Mouse (Mus musculus): ENCODE results near the gene Nup160. TPM values are rescaled to one million over a fixed set of nuclear protein-coding genes. Genes with fewer than 3 reads are reported as not detected.

The Nup160 gene
- total and polyA plus RNA-seq, 2 experiments from 2014 or later: 10.9 to 21.6 TPM

GRCm38 (mm10) chr2:90649965-90650364, 27.1 kb upstream of the Nup160 start:
- WGBS: 64% methylated on average over 4 of the region's 4 CpGs
- no peaks in the 10 kb centered on the region for H3K4me1 ChIP-seq (ENCODE audit: insufficient read depth)
- H3K27me3 ChIP-seq (ENCODE audit: insufficient read depth, low read length): no peaks in the 10 kb centered on the region
- no peak overlapping the region for H3K9ac ChIP-seq
- H3K27ac ChIP-seq (ENCODE audit: low read depth, low read length): no peak overlapping the region
- DNase-seq: no peak
- no peak for ATAC-seq
- H3K4me3 ChIP-seq (ENCODE audit: low read depth, low read length): no peak overlapping the region
- no peaks in the 10 kb centered on the region for H3K36me3 ChIP-seq (ENCODE audit: insufficient read depth)
- TF ChIP-seq CTCF (IDR thresholded peaks at IDR 0.05; ENCODE audit: low read depth): no peak
- H3K9me3 ChIP-seq (ENCODE audit: low read length): no peaks in the 10 kb centered on the region
- H3K4me2 ChIP-seq (ENCODE audit: low read depth): no peak overlapping the region

GRCm38 (mm10) chr2:90652101-90652500, 24.9 kb upstream of the Nup160 start:
- DNase-seq: no peak
- Histone ChIP-seq H3K4me1 (ENCODE audit: insufficient read depth) (no peaks in the 10 kb centered on the region), H3K27ac (ENCODE audit: low read depth, low read length) (no peak overlapping the region), H3K27me3 (ENCODE audit: insufficient read depth, low read length) (no peaks in the 10 kb centered on the region), H3K36me3 (ENCODE audit: insufficient read depth) (no peaks in the 10 kb centered on the region), H3K4me3 (ENCODE audit: low read depth, low read length) (no peak overlapping the region), H3K9me3 (ENCODE audit: low read length) (no peaks in the 10 kb centered on the region), H3K9ac (no peak overlapping the region), H3K4me2 (ENCODE audit: low read depth) (no peak overlapping the region)
- 81% methylated on average over 9 of the region's 10 CpGs for WGBS
- no peak for TF ChIP-seq CTCF (IDR thresholded peaks at IDR 0.05; ENCODE audit: low read depth)
- ATAC-seq: no peak

DNA sequence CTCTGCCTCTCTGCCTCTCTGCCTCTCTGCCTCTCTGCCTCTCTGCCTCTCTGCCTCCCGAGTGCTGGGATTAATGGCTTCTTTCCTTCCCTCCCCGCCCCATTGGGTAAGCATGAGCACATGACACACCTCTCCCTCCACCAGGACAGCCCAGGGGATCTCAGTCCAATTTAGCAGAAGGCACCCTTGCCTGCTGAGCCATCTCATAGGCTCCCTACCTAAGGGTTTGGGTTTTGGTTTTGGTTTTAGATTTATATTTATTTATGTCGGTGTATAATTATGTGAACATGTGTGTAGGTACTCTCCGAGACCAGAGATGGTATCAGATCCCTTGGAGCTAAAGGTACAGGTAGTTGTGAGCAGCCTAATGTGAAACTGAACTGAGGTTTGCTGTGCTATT, 24.0 kb upstream of the Nup160 start:
- H3K4me1 ChIP-seq (ENCODE audit: insufficient read depth): no peaks in the 10 kb centered on the region
- H3K4me2 ChIP-seq (ENCODE audit: low read depth): no peak overlapping the region
- DNase-seq: no peak
- no peaks in the 10 kb centered on the region for H3K9me3 ChIP-seq (ENCODE audit: low read length)
- H3K36me3 ChIP-seq (ENCODE audit: insufficient read depth): no peaks in the 10 kb centered on the region
- WGBS: 74% methylated on average over 4 of the region's 4 CpGs
- no peak overlapping the region for H3K27ac ChIP-seq (ENCODE audit: low read depth, low read length)
- ATAC-seq: no peak
- H3K9ac ChIP-seq: no peak overlapping the region
- H3K4me3 ChIP-seq (ENCODE audit: low read depth, low read length): no peak overlapping the region
- TF ChIP-seq CTCF (IDR thresholded peaks at IDR 0.05; ENCODE audit: low read depth): no peak
- no peaks in the 10 kb centered on the region for H3K27me3 ChIP-seq (ENCODE audit: insufficient read depth, low read length)

DNA sequence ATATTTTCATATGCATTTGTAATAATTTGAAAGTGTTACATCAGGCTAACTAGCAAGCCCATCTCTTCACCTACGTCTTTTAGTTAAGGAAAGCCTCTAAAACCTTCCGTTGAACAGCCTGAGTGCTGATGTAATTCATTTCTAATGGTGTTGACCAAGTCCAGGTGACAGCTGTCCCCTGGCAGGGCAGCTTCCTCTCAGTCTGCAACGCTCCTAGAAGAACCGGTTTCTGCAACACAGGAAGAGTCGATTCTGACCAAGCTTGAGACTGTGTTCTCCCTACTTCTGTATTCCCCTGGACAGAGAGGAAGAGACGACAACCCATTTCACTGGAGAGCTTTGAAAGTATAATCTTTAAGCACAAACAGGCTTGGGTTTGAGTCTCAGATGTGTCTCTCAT, 21.6 kb upstream of the Nup160 start:
- no peak for DNase-seq
- no peaks in the 10 kb centered on the region for H3K9me3 ChIP-seq (ENCODE audit: low read length)
- no peak for ATAC-seq
- no peaks in the 10 kb centered on the region for H3K36me3 ChIP-seq (ENCODE audit: insufficient read depth)
- H3K4me3 ChIP-seq (ENCODE audit: low read depth, low read length): no peak overlapping the region
- H3K9ac ChIP-seq: no peak overlapping the region
- WGBS: 86% methylated on average over 6 of the region's 6 CpGs
- no peaks in the 10 kb centered on the region for H3K27me3 ChIP-seq (ENCODE audit: insufficient read depth, low read length)
- no peaks in the 10 kb centered on the region for H3K4me1 ChIP-seq (ENCODE audit: insufficient read depth)
- TF ChIP-seq CTCF (IDR thresholded peaks at IDR 0.05; ENCODE audit: low read depth): no peak
- no peak overlapping the region for H3K4me2 ChIP-seq (ENCODE audit: low read depth)
- no peak overlapping the region for H3K27ac ChIP-seq (ENCODE audit: low read depth, low read length)

GRCm38 (mm10) chr2:90658613-90659012, 18.4 kb upstream of the Nup160 start:
- Histone ChIP-seq H3K27me3 (ENCODE audit: insufficient read depth, low read length) (no peaks in the 10 kb centered on the region), H3K4me3 (ENCODE audit: low read depth, low read length) (no peak overlapping the region), H3K4me2 (ENCODE audit: low read depth) (no peak overlapping the region), H3K4me1 (ENCODE audit: insufficient read depth) (no peaks in the 10 kb centered on the region), H3K36me3 (ENCODE audit: insufficient read depth) (no peaks in the 10 kb centered on the region), H3K27ac (ENCODE audit: low read depth, low read length) (no peak overlapping the region), H3K9ac (no peak overlapping the region), H3K9me3 (ENCODE audit: low read length) (no peaks in the 10 kb centered on the region)
- DNase-seq: no peak
- 72% methylated on average over 4 of the region's 4 CpGs for WGBS
- no peak for ATAC-seq
- TF ChIP-seq CTCF (IDR thresholded peaks at IDR 0.05; ENCODE audit: low read depth): no peak

DNA sequence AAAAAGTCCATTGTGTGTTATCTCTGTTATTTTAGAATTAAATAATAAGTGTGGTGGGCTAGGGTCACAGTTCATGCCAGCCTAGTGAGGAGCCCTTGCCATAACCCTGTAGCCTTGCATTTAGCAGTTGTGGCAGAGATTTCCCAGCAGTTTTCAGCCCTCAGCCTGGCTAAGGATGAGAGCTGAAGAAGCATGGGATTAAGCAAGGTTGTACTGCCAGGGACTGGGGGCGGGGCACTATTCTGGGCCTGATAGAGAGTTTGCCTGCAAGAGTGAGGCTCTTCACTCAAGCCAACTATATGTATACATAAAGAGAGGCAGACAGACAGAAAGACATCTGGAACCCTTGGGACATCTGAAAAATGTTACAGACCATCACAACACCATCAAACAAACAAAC, 18.0 kb upstream of the Nup160 start:
- H3K4me1 ChIP-seq (ENCODE audit: insufficient read depth): no peaks in the 10 kb centered on the region
- no peak overlapping the region for H3K4me2 ChIP-seq (ENCODE audit: low read depth)
- no peak overlapping the region for H3K9ac ChIP-seq
- no peak for TF ChIP-seq CTCF (IDR thresholded peaks at IDR 0.05; ENCODE audit: low read depth)
- DNase-seq: no peak
- ATAC-seq: no peak
- H3K9me3 ChIP-seq (ENCODE audit: low read length): no peaks in the 10 kb centered on the region
- no peaks in the 10 kb centered on the region for H3K27me3 ChIP-seq (ENCODE audit: insufficient read depth, low read length)
- H3K27ac ChIP-seq (ENCODE audit: low read depth, low read length): no peak overlapping the region
- H3K4me3 ChIP-seq (ENCODE audit: low read depth, low read length): no peak overlapping the region
- no peaks in the 10 kb centered on the region for H3K36me3 ChIP-seq (ENCODE audit: insufficient read depth)
- 83% methylated on average over 1 of the region's 1 CpGs for WGBS

DNA sequence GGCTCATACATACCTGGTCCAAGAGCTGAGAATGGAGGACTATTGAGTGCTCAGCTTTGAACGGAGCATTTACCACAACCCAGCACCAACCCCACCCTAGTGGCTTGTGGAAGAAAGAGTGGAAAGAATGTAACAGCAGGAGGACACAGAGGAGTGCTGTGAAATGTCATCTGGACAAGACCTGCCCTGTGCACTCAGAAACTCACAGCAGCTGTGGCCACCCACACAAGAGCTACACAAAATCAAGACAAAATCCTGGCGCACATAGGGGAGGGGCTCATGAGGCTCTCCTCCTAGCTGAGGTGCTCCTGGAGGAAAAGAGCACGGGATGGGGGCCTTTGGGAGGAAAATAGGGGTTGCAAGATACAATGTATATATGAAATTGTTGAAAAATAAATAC, 17.4 kb upstream of the Nup160 start:
- H3K9ac ChIP-seq: no peak overlapping the region
- no peaks in the 10 kb centered on the region for H3K9me3 ChIP-seq (ENCODE audit: low read length)
- ATAC-seq: no peak
- no peak overlapping the region for H3K27ac ChIP-seq (ENCODE audit: low read depth, low read length)
- no peak for TF ChIP-seq CTCF (IDR thresholded peaks at IDR 0.05; ENCODE audit: low read depth)
- H3K4me3 ChIP-seq (ENCODE audit: low read depth, low read length): no peak overlapping the region
- H3K4me2 ChIP-seq (ENCODE audit: low read depth): no peak overlapping the region
- DNase-seq: no peak
- H3K27me3 ChIP-seq (ENCODE audit: insufficient read depth, low read length): no peaks in the 10 kb centered on the region
- H3K4me1 ChIP-seq (ENCODE audit: insufficient read depth): no peaks in the 10 kb centered on the region
- no peaks in the 10 kb centered on the region for H3K36me3 ChIP-seq (ENCODE audit: insufficient read depth)
- 69% methylated on average over 3 of the region's 3 CpGs for WGBS

DNA sequence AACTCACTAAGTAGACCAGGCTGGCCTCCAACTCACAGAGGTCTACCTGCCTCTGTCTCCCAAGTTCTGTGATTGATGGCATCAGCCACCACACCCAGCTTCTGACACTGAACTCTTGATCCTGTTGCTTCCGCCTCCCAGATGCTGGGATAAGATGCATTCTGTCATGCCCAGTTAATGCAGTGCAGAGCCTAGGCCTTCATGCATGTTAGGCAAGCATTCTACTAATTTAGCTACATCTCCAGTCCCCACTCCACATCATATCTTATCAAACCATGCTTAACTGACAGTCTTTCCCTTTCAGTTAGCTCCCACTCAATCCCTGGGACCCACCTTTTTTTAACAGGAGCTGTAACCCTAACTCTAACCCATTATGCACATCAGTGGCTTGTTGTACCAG, 16.1 kb upstream of the Nup160 start:
- Histone ChIP-seq H3K36me3 (ENCODE audit: insufficient read depth) (no peaks in the 10 kb centered on the region), H3K27me3 (ENCODE audit: insufficient read depth, low read length) (no peaks in the 10 kb centered on the region), H3K4me2 (ENCODE audit: low read depth) (no peak overlapping the region), H3K4me1 (ENCODE audit: insufficient read depth) (no peaks in the 10 kb centered on the region), H3K9me3 (ENCODE audit: low read length) (no peaks in the 10 kb centered on the region), H3K9ac (no peak overlapping the region), H3K27ac (ENCODE audit: low read depth, low read length) (no peak overlapping the region), H3K4me3 (ENCODE audit: low read depth, low read length) (no peak overlapping the region)
- TF ChIP-seq CTCF (IDR thresholded peaks at IDR 0.05; ENCODE audit: low read depth): no peak
- ATAC-seq: no peak
- no peak for DNase-seq
- 76% methylated on average over 1 of the region's 1 CpGs for WGBS

All from forebrain, postnatal 0 days (tissue).